Mouse (Mus musculus) megakaryocyte, adult 5-6 weeks (primary cell): ENCODE data around the gene Mst1. TPM values are rescaled to one million over a fixed set of nuclear protein-coding genes. Genes with fewer than 3 reads are reported as not detected.

Experiments
- ATAC-seq: 2 replicates; pipeline ENCODE4 v1.8.0; 2016; ENCODE audit warnings: mild to moderate bottlenecking, inconsistent platforms; ENCODE audit not compliant: poor library complexity, severe bottlenecking
- total RNA-seq, 2 experiments: library from RNA; stranded (forward) in 1 of 2; stranded (reverse) in 1 of 2; fragments of 153-499, 151-499 nt in 1 of 2; fragments of 221-1000, 200-1000 nt in 1 of 2; gene quantifications; 2 replicates each; pipeline versions ENCODE4 v1.2.3 to v1.2.4; 2015 to 2017

Mst1 gene
- total RNA-seq, 2 experiments from 2014 or later = 0.69 TPM; not detected in 1

DNA sequence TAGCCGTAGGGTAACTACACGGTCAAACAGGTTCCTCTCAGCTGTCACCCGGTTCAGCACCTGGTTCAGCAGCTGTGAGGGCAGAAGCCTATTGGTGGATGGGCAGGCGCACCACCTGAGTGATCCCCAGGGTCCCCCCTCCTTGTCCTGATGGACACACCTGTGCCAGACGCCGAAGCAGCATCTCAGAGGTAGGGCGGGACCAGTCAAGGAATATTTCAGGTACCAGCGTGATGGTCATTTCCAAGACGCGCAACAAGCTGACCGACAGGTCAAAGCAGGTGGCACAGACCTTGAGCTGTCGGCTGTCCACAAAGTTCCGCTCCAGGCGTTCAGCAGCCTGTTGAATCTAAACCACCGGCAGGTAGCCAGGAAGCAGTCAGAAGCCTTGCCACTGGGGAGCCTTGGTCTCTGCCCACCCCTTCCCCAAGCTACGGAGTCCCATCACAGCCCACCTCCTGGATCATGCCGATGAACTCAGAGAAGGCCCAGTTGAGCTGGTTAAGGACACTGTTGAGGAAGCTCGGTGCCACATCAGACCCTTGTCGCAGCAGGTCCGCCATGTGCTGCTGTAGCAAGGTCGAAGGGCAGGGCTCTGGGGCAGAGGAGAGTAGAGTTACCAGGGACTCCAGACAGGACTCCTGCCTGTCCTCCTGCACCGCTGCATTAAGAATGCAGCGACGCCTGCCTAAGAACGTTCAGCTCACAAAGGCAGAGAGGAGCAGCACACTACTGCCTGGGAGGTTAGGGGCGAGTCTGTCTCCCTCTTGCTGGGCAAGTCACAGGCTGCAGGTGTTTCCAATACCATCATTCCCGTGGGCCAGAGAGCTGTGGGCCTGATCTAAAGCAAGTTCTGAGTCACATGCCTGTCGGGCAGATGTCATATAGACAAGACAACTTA is 23.6 kb upstream of the Mst1 start:
- ATAC-seq = no peak

DNA sequence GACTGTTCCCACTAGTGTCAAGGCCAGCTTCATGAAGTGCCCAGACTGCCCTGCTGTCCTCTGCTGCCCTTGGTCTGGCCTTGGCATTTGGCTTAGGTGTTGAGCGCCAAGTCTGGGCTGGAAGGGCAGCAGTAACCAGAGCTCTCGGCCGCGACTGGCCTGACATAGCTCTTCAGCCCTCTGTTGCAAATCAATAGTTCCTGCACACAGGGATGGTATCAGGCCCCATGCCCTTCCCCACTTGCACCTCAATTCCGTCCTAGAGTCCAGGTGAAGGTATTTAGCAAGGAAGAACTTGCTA is 23.0 kb upstream of the Mst1 start:
- no peak for ATAC-seq

DNA sequence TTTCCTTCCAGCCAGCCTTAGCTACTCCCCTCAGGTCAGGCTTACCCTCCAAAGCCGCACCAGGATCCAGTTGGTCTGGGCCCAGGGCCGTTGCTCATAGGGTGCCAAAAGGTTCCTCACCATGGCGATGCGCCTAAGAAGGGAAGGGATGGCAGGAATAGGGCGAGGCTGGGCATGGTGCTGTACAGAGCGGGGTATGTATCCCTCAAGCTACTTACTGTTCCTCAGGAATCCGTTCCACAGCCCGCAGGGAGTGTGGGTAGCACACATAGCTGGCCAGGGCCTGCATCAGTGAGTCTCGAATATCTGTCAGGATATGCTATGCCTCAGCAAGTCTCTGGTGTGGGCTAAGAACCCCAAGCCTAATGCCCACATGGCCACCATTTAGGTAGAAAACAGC is 21.9 kb upstream of the Mst1 start:
- no peak for ATAC-seq

DNA sequence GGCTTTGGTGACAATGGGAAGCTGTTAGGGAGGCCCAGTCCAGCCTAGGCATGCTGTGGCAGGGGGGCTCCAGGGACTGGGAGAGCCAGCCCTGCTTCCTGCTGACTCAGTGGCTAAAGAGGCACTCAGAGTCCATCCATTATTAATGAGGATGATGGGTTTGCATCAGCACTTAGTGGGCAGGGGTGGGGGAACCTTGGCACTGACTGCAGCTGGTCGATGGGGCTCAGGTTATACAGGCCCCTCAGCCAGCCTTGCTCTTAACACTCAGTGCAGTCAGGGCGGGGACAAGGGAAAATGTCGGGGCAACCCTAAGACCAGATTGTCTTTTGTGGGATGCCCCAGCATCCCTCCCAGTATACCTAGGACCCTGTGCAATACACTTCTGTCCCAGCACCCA is 18.1 kb upstream of the Mst1 start:
- ATAC-seq = no peak

DNA sequence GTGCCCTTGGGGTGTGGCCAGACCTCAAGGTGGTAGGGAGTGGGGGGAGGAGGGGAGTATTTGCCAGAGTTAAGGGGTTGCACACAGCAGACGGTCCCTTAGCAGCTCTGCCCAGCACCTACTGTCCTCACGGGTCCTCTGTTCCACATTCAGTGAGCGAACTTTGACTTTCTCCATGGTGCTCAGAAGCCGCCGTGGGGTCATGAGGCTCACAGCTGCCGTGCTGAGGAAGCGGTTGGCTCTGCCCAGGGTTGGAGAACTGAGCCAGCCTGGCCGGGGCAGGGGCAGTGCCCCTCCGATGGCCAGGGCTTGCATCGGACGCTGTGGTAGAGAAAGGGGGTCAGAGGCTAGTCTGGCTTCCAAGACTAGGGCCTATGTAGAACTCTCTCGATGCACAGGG is 16.9 kb upstream of the Mst1 start:
- no peak for ATAC-seq

DNA sequence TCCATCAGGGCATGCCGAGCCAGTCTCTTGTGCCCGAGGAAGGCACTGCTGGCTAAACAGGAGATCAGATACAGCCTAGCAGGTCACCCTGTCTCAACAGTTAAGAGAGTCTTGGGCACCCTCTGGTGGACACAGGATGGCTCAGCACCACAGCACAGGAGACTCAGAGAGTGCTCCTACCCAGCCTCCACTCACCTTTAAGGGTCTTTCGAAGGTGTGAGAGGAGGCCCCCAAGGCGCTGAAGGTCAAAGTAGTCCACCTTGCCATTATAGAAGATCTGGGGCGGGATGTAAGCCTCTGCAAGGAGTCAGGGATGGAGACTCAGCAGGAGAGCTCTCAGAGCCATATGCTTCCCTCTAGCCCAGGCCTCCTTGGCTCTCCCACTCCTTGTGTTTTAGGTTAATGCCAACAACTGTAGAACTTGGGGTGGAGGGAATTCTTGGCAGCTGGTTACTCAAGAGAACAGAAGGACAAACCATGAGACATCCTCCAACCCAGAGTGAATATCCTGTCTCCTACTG is 14.7 kb upstream of the Mst1 start:
- ATAC-seq = peak; percentile 67

DNA sequence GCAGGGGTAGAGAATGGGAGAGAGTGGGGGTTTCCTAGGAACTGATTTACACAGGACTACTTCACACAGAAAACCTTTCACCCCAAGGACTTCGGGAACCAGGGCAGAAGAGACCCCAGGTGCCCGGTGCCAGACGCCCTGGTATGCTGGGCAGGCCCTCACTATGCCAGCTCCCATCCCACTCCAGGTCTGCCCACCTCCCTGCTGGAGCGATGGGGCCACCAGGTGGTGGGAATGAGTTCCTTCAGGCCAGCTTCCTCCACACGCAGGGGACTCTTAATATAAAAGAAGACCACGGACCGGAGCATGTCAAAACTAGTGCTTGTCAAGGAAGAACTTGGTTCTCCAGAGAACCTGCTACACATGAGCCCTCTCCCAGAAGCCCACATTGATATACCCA is 13.0 kb upstream of the Mst1 start:
- ATAC-seq = no peak

DNA sequence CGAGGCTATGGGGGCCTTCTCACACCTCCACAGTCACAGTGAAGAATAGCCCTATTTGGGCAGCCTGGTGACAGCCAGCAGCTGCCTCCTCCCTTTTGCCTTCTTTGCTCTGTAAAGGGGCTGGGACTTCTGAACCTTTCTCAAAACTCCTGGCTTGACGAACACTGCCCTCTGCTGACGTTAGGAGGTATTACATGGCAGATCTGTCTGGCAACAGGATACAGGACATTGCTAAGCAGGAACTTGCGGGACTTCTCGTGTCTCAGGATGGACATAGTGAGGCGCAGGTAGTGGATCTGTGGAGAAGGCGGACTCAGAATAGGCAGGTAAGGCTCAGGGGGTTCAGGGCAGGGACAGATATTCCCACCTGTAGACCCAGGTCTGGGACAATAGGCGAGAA is 12.3 kb upstream of the Mst1 start:
- peak; percentile 88 for ATAC-seq

DNA sequence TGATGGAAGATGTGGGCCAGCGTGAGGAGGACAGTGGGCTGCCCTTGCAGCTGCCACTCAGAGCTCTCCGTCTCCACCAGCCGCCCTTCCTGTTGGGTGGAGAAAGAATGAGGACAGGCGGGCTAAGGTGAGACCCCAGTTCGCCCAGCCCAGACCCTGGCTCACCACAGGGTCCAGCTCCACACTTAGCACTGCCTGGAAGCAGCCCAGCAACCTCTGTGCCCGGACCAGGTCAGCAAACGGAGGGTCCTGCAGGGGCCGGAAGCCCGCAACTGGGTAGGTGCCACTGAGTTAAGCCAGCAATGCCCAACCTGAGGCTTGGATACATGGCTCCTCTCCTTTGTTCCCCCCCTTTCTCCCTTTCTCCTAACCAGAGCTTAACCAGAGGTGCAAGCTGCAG is 11.2 kb upstream of the Mst1 start:
- ATAC-seq = no peak

DNA sequence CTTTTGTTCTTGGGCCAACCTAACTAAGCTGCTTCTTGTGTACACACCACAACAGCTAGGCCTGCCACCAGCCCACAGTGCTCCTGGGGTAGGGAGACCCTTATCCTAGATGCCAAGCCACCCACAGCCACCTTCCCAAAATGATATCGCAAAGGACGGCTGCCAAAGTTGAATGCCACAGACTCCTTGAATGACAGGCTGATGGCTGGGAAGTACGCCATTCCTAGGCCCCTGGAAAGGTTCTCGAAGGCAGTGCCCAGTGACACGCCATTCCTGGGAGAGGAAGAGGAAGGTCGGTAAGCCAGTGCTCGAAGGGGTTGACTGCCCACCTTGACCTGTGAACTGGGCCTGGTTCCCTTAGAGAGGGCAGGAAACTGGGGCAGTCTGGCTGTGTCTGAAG is 10.7 kb upstream of the Mst1 start:
- no peak for ATAC-seq

DNA sequence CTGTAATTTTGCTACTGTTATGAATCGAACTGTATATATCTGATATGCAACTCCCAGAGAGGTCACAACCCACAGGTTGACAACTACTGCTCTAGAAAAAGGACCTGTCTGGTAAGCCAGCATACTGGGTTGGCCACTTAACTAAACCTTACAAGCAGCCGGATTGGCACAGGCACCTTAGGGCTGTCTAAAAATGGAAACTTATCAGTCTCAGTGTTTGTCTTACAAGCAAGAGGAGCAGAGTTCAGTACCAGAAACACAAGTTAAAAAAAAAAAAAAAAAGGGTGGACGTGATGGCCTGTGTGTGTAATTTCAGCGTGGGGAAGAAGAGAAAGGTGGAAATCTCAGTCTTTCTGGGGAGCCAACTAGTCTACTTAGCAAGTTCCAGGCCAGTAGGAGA is 8.4 kb upstream of the Mst1 start:
- ATAC-seq = no peak

DNA sequence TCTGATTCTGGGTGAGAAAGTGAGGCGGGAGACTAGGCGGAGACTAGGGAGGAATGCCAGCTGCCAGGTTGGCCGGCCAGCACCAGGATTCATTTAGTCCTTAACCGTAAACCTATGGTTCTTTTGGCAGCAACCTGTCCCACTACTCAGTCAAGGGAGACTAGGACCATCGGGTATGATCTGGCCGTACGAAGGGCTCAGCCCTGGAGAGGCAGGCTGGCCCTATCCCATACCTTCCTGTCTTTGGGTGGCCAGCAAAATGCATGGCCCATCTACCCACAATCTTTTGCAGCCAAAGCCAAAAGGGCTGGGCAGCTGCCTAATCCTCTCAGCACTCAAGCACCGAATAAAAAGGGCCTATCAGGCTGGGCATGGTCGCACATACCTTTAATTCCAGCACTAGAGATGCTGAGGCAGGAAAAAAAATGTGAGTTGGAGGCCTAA is 7.7 kb upstream of the Mst1 start:
- ATAC-seq = no peak

DNA sequence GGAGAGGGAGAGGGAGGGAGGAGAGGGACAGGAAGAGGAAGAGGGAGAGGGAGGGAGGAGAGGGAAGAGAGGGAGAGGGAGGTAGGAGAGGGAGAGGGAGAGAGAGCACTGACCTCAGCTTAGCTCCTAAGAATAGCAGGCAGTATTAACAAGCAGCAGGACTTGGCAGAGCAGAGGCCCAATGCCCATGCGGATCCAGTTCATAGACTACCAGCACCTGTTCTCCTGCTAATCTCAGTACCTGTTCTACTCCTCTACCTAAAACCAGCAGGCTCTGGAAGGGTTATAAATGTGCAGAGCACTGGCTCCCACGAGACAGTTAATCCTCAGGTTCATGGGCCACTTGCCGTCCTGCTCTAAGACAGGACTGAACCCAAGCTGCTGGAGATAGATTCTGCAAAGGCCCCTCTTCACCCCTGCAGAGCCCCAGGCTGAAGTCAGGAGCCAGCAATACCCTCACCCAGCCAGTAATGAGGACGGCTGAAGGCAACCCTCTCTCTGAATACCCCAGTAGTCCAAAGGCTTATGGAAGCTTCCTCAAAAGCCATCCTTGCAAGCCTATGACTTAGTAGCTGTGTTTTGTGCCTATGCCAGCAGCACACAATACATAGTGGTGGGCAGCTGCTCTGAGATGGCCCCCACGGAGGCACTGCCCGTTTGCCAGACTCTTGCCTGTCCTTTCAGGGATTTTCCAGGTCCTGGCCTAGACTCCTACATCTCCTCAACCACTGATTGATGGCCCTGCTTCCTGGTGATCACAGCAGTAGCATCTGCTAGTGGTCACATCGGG is 6.9 kb upstream of the Mst1 start:
- no peak for ATAC-seq

DNA sequence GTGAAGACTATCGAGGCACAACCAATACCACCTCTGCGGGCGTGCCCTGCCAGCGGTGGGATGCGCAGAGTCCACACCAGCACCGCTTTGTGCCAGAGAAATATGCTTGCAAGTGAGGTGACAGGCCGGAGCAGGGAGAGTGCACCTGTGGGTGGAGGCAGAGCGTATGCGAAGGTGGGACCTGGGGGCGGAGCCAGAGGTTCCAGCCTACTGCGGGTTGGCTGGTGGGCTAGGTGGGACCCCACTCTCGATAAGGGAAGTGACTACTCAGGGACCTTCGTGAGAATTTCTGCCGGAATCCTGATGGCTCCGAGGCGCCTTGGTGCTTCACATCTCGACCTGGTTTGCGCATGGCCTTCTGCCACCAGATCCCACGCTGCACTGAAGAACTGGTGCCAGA is 2.3 kb downstream of the Mst1 start:
- no peak for ATAC-seq

DNA sequence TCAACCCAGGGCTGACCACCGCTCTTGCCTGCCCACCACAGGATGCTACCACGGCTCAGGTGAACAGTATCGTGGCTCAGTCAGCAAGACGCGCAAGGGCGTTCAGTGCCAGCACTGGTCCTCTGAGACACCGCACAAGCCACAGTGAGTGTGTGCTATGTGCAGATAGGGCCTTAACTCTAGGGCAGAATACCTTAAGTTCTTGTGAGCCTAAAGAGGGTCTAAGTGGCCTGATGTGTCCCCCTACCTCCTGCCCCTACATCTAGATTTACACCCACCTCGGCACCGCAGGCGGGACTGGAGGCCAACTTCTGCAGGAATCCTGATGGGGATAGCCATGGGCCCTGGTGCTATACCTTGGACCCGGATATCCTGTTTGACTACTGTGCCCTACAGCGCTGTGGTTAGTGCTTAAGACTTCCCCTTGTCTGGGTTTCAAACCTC is 2.8 kb downstream of the Mst1 start, which contains the start of gene Rnf123:
Gene Rnf123 (minus strand): TSS at position 359 of the 444 bp plus-strand sequence.
- peak; percentile 40 for ATAC-seq

DNA sequence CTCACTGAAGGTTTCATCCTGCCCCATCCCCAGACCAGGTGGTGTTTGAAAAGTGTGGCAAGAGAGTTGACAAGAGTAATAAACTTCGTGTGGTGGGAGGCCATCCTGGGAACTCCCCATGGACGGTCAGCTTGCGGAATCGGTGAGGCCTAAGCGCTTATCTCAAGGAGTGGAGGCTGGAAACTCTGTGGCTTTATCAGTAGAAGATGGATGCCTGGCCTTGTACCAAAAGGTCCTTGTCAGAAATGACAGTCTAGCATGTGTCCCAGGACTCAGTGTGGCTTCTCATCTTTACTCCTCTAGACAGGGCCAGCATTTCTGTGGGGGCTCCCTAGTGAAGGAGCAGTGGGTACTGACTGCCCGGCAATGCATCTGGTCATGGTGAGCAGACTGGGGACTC is 3.3 kb downstream of the Mst1 start:
- no peak for ATAC-seq

DNA sequence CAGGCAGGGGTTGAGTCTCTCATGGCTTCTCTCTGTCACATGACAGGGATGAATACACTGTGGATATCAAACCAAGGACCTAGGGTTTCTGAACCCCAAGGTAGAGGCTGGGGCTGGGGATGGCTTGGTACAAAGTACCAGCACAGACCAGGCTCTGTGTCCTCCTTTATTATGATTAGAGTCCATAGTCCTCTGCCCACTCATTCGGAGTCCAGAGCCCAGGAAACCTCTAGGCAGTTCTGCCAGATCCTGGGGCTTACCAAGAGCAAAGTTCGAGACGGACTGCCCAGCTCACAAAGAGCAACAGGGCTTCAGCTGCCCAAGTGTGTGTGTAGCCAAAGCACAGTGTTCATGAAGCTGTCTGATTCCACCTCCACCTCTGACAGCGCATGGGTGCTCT is 5.0 kb downstream of the Mst1 start:
- ATAC-seq = no peak

DNA sequence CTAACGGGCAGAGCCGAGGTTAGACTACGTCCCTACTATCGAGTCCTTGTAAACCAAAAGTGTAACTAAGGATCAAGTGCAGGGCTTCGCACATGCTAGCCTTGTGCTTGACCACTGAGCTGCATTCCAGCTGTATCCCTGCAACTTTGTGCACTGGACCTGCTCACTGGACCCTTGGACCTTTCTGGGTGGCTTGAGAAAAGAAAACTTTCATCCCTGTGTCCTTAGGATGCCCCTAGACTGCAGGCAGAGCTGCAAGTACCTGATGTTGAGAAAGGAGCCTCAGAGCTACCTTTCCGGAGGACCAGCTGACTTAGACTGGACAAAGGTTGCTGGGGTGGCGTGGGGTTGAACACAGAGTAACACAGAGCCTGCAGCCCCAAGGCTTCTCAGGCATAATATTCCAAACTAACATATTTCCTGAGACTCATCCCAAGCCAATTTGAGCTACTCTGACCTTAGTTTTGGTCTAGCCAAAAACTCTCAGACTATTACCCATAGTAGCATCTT is 10.4 kb downstream of the Mst1 start:
- no peak for ATAC-seq

DNA sequence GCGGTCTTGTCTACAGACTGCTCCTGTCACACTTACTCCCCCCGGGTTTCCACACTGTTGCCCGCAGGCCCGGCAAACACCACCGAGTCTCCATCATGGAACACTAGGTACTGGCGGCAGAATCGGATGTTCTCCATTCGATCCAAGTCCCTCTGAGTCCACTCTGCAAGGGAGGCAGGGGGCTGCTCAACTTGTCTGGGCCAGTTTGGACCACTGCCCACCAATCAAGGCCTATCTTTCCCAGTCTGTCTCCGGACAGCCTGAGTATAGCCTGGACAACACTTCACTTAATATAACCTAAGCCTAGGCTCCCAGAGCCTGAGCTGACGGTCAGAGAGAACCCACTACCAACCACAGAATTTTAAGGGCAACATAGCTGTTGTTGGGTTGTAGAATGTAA is 13.3 kb downstream of the Mst1 start:
- ATAC-seq = no peak

DNA sequence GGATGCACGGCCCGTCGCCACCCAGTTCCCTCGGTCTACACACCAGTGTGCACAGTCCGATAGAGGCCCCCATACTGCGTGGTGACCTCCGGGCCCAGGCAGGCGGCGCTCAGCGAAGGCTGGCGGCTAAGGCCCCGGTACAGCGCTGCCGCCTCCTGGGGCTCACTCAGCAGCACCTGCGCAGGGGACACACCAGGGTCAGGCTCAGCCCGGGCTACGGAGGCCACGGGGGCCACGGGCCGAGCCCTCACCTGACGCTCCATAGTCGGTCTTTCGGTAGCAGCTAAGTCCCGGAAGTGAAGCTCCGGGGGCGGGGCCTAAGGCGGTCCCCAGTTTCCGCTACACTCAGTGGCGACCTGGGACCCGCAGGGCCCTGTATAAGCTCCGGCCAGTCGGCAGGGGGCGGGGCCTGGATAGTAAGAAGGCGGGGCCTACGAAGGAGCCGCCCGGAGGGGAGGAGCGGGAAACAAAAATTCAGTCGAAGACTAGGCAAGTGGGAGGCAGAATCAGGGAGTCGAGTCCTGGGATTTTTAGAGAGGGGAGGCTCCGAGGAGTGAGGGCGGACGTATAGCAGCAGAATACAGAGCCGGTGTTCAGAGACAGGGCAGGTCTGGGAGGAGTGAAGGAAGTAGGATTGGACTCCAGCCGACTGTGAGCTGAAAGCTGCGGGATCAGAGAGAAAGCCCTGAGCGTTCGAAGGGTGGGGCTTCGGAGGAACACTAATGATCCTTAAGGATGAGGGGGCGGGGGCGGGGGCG is 14.1 kb downstream of the Mst1 start, which contains the start of gene Apeh:
Gene Apeh (minus strand): TSS at position 423 of the 758 bp plus-strand sequence.
- ATAC-seq = peak; percentile 93

DNA sequence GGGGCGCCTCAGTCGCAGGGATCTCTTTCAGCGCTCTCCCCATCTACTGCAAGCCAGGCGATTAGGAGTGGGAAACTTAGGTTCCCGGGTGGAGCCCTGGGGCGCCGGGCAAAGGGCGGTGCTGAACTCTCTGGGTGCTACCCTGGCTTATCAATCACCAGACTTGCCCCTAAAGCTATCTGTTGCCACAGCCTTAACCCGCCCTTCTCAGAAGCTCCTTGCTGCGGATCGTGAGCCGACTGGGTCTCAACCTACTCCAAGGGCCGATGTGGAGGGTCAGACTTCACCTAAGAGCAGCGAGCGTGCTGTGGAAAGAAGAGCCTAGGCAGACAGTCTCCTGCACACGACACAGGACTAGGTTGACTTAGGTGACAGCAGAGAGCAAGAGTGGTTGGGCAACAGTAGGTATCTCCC is 14.8 kb downstream of the Mst1 start:
- peak; percentile 18 for ATAC-seq
